Mouse (Mus musculus) CH12.LX (cell line): ENCODE measurements around the gene Ginm1. TPM values are rescaled to one million over a fixed set of nuclear protein-coding genes. Genes with fewer than 3 reads are reported as not detected.
A peak's percentile ranks its signal among the peaks of the same experiment; 100 is the strongest.

Source experiments
- DNase-seq: peaks from one replicate; pipeline ENCODE4 v3.0.0-alpha.2; 2013; ENCODE audit errors: extremely low read depth
- H3K27ac ChIP-seq: 2 replicates; pipeline ENCODE4 v1.5.1; 2012; ENCODE audit warnings: low read depth, mild to moderate bottlenecking, control low read depth, moderate library complexity; ENCODE audit not compliant: insufficient read depth
- H3K27me3 ChIP-seq: replicated peaks from 2 replicates; pipeline ENCODE3; 2012; ENCODE audit warnings: inconsistent platforms
- H3K36me3 ChIP-seq, 2 experiments: replicated peaks in 1 of 2; 2 replicates each; pipeline versions ENCODE3 to v1.6.1; 2012; ENCODE audit warnings: inconsistent platforms in 1 of 2, low read length in 1 of 2, mild to moderate bottlenecking in 1 of 2, mixed read lengths in 1 of 2, moderate library complexity in 1 of 2; ENCODE audit not compliant: control insufficient read depth in 1 of 2, insufficient read depth in 1 of 2
- H3K4me1 ChIP-seq, 2 experiments: 2 replicates each; pipeline ENCODE4 v1.6.1; 2012; ENCODE audit warnings: inconsistent platforms in 1 of 2, moderate library complexity in 1 of 2; ENCODE audit not compliant: insufficient read depth in 2 of 2, control insufficient read depth in 1 of 2
- H3K4me2 ChIP-seq: 2 replicates; pipeline ENCODE4 v1.6.1; 2012; ENCODE audit warnings: low read depth, mild to moderate bottlenecking, control low read depth; ENCODE audit not compliant: poor library complexity, insufficient read depth, severe bottlenecking
- H3K4me3 ChIP-seq, 3 experiments: fragments of 150-350 bp in 1 of 3; sonication (generic) in 1 of 3; replicated peaks in 1 of 3; 2 replicates each; pipeline versions ENCODE3 to v1.5.1; 2011 to 2012; ENCODE audit warnings: low read depth in 2 of 3, low read length in 2 of 3, mild to moderate bottlenecking in 2 of 3, moderate library complexity in 2 of 3, control low read depth in 1 of 3, improper control_type of control experiment in 1 of 3, inconsistent platforms in 1 of 3, mixed read lengths in 1 of 3; ENCODE audit not compliant: poor library complexity in 1 of 3
- H3K79me2 ChIP-seq: replicated peaks from 2 replicates; pipeline ENCODE4 v1.6.1; 2012; ENCODE audit warnings: mild to moderate bottlenecking, moderate library complexity; ENCODE audit not compliant: control insufficient read depth, poor library complexity, insufficient read depth, severe bottlenecking; ENCODE audit errors: extremely low read depth
- H3K9ac ChIP-seq: 2 replicates; pipeline ENCODE4 v1.6.1; 2012; ENCODE audit warnings: low read depth, mild to moderate bottlenecking, control low read depth, moderate library complexity; ENCODE audit not compliant: insufficient read depth
- H3K9me3 ChIP-seq: replicated peaks from 2 replicates; pipeline ENCODE3; 2012; ENCODE audit warnings: low read length, inconsistent platforms, mixed read lengths
- BHLHE40 ChIP-seq: IDR thresholded peaks from 2 replicates; pipeline ENCODE4 v1.6.1; 2011; ENCODE audit warnings: mild to moderate bottlenecking, low read depth, low read length, improper control_type of control experiment
- CHD1 ChIP-seq: IDR thresholded peaks from 2 replicates; pipeline ENCODE4 v1.6.1; 2012; ENCODE audit warnings: low read depth, low read length, improper control_type of control experiment, inconsistent platforms
- CHD2 ChIP-seq: IDR thresholded peaks from 2 replicates; pipeline ENCODE4 v1.6.1; 2011; ENCODE audit warnings: low read length, improper control_type of control experiment
- CTCF ChIP-seq, 2 experiments: IDR thresholded peaks in 1 of 2; conservative IDR thresholded peaks in 1 of 2; 2 replicates each; pipeline ENCODE4 v1.5.1; 2011 to 2012; ENCODE audit warnings: low read depth in 2 of 2, low read length in 2 of 2, improper control_type of control experiment in 1 of 2, inconsistent platforms in 1 of 2, mild to moderate bottlenecking in 1 of 2, moderate library complexity in 1 of 2
- E2F4 ChIP-seq: IDR thresholded peaks from 2 replicates; pipeline ENCODE4 v1.6.1; 2011; ENCODE audit warnings: low read depth, low read length, improper control_type of control experiment; ENCODE audit not compliant: insufficient replicate concordance
- ELF1 ChIP-seq: IDR thresholded peaks from 2 replicates; pipeline ENCODE4 v1.6.1; 2014; ENCODE audit warnings: low read depth, mild to moderate bottlenecking, inconsistent platforms, low read length, improper control_type of control experiment
- EP300 ChIP-seq: IDR thresholded peaks from 2 replicates; pipeline ENCODE4 v1.6.1; 2011; ENCODE audit warnings: low read length, improper control_type of control experiment
- ETS1 ChIP-seq: conservative IDR thresholded peaks from 2 replicates; pipeline ENCODE4 v1.6.1; 2012; ENCODE audit warnings: low read depth, mild to moderate bottlenecking, inconsistent platforms, low read length, improper control_type of control experiment, moderate library complexity
- GABPA ChIP-seq: IDR thresholded peaks from 2 replicates; pipeline ENCODE4 v1.6.1; 2012; ENCODE audit warnings: low read depth, low read length, improper control_type of control experiment, inconsistent platforms; ENCODE audit not compliant: insufficient replicate concordance
- HCFC1 ChIP-seq: IDR thresholded peaks from 2 replicates; pipeline ENCODE4 v1.6.1; 2012; ENCODE audit warnings: low read depth, mild to moderate bottlenecking, inconsistent platforms, low read length, improper control_type of control experiment
- IRF4 ChIP-seq: IDR thresholded peaks from 2 replicates; pipeline ENCODE4 v1.6.1; 2014; ENCODE audit warnings: low read depth, mild to moderate bottlenecking, inconsistent platforms, low read length, improper control_type of control experiment
- JUN ChIP-seq: IDR thresholded peaks from 2 replicates; pipeline ENCODE4 v1.6.1; 2011; ENCODE audit warnings: low read depth, mild to moderate bottlenecking, low read length, improper control_type of control experiment, moderate library complexity; ENCODE audit not compliant: insufficient read depth
- JUND ChIP-seq: conservative IDR thresholded peaks from 2 replicates; pipeline ENCODE4 v1.6.1; 2011; ENCODE audit warnings: low read depth, low read length, improper control_type of control experiment
- KAT2A ChIP-seq: IDR thresholded peaks from 2 replicates; pipeline ENCODE4 v1.6.1; 2012; ENCODE audit warnings: low read length, improper control_type of control experiment, inconsistent platforms; ENCODE audit not compliant: insufficient replicate concordance
- MAFK ChIP-seq: IDR thresholded peaks from 2 replicates; pipeline ENCODE4 v1.6.1; 2011; ENCODE audit warnings: low read length, improper control_type of control experiment; ENCODE audit not compliant: insufficient replicate concordance
- MAX ChIP-seq: IDR thresholded peaks from 2 replicates; pipeline ENCODE4 v1.6.1; 2011; ENCODE audit warnings: low read length, improper control_type of control experiment
- MAZ ChIP-seq: IDR thresholded peaks from 2 replicates; pipeline ENCODE4 v1.6.1; 2012; ENCODE audit warnings: low read depth, mild to moderate bottlenecking, inconsistent platforms, low read length, improper control_type of control experiment, moderate library complexity
- MEF2A ChIP-seq: IDR thresholded peaks from 2 replicates; pipeline ENCODE4 v1.6.1; 2014; ENCODE audit warnings: low read depth, mild to moderate bottlenecking, inconsistent platforms, low read length, improper control_type of control experiment, borderline replicate concordance
- MXI1 ChIP-seq: IDR thresholded peaks from 2 replicates; pipeline ENCODE4 v1.6.1; 2011; ENCODE audit warnings: mild to moderate bottlenecking, low read depth, low read length, improper control_type of control experiment
- MYC ChIP-seq: IDR thresholded peaks from 2 replicates; pipeline ENCODE4 v1.6.1; 2011; ENCODE audit warnings: low read depth, mild to moderate bottlenecking, improper control_type of control experiment, low read length
- NELFE ChIP-seq: IDR thresholded peaks from 2 replicates; pipeline ENCODE4 v1.6.1; 2011; ENCODE audit warnings: low read depth, low read length, improper control_type of control experiment
- NRF1 ChIP-seq: IDR thresholded peaks from 2 replicates; pipeline ENCODE4 v1.6.1; 2014; ENCODE audit warnings: low read depth, mild to moderate bottlenecking, inconsistent platforms, low read length, improper control_type of control experiment, moderate library complexity
- POLR2A ChIP-seq: IDR thresholded peaks from 2 replicates; pipeline ENCODE4 v1.6.1; 2011; ENCODE audit warnings: low read depth, mild to moderate bottlenecking, improper control_type of control experiment, low read length
- POLR2AphosphoS2 ChIP-seq: IDR thresholded peaks from 2 replicates; pipeline ENCODE4 v1.6.1; 2011; ENCODE audit warnings: low read depth, low read length, improper control_type of control experiment
- RAD21 ChIP-seq: IDR thresholded peaks from 2 replicates; pipeline ENCODE4 v1.6.1; 2011; ENCODE audit warnings: low read depth, mild to moderate bottlenecking, low read length, improper control_type of control experiment, moderate library complexity
- RCOR1 ChIP-seq: conservative IDR thresholded peaks from 2 replicates; pipeline ENCODE4 v1.6.1; 2012; ENCODE audit warnings: low read depth, mild to moderate bottlenecking, inconsistent platforms, low read length, improper control_type of control experiment
- SIN3A ChIP-seq: IDR thresholded peaks from 2 replicates; pipeline ENCODE4 v1.6.1; 2012; ENCODE audit warnings: low read length, improper control_type of control experiment, inconsistent platforms
- SMC3 ChIP-seq: IDR thresholded peaks from 2 replicates; pipeline ENCODE4 v1.6.1; 2011; ENCODE audit warnings: low read depth, low read length, improper control_type of control experiment
- TBP ChIP-seq: conservative IDR thresholded peaks from 2 replicates; pipeline ENCODE4 v1.6.1; 2011; ENCODE audit warnings: low read depth, low read length, improper control_type of control experiment
- USF1 ChIP-seq: IDR thresholded peaks from 2 replicates; pipeline ENCODE4 v1.6.1; 2014; ENCODE audit warnings: low read depth, mild to moderate bottlenecking, inconsistent platforms, low read length, improper control_type of control experiment
- USF2 ChIP-seq: conservative IDR thresholded peaks from 2 replicates; pipeline ENCODE4 v1.6.1; 2011; ENCODE audit warnings: low read depth, low read length, improper control_type of control experiment
- ZKSCAN1 ChIP-seq: IDR thresholded peaks from 2 replicates; pipeline ENCODE4 v1.6.1; 2012; ENCODE audit warnings: low read depth, inconsistent platforms, low read length, improper control_type of control experiment, borderline replicate concordance
- ZMIZ1 ChIP-seq: IDR thresholded peaks from 2 replicates; pipeline ENCODE4 v1.6.1; 2012; ENCODE audit warnings: low read depth, mild to moderate bottlenecking, inconsistent platforms, low read length, improper control_type of control experiment
- dilution Hi-C: fragments of 300-500 bp; cut with MboI; formaldehyde crosslinking; loops from 2 replicates; pipeline ENCODE4 v1.14.3; 2020; ENCODE audit warnings: low sequenced_read_pairs; ENCODE audit not compliant: extremely low pct_unique_long_range_greater_than_20kb, extremely low pct_ligation_motif_present
- in situ Hi-C: fragments of 300-500 bp; cut with MboI; formaldehyde crosslinking; loops from 3 replicates; pipeline ENCODE4 v1.14.3; 2019; ENCODE audit warnings: low sequenced_read_pairs, low pct_ligation_motif_present, low pct_unique_long_range_greater_than_20kb, mixed read lengths
- polyA plus RNA-seq: library from polyadenylated mRNA; unstranded; fragments of >175 nt; gene quantifications from 2 replicates; pipeline ENCODE4 v1.2.1, GENCODE M21; 2012; ENCODE audit warnings: low read depth; ENCODE audit not compliant: insufficient read length
- total RNA-seq, 2 experiments: library from RNA; depleted of rRNA; stranded (reverse); fragments of 300-350 nt in 1 of 2; fragments of >200 nt in 1 of 2; gene quantifications; 2 replicates each; pipeline ENCODE4 v1.2.3; 2012 to 2014

Gene Ginm1
- total and polyA plus RNA-seq, 3 experiments, result 11.7 to 38.2 (median 22.5) TPM

DNA sequence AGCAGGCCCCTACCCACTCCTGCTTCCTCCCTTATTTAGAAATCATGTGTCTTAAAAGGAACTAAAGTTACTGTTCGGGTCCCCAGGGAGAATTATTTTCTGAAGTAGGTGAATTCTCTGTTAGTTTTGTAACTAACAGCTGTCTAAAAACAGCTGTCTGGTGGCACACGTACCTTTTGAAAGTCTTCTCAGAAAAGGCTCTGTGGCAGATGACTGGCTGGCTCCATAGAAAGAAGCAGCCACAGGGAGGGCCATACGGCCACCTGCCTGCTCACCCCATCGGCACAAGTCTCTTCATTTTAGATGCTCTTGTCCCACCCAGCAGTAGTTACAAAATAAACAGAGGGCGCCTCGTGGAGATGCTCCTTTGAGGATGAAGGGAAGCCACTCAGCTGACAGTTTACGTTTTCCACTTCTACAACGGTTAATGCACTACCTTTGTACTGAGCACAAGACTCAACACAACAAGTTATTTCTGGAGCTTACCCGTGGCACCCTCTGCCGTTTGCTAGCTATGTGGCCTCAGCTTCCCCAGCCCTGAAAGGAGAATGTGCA lies 42.1 kb upstream of the Ginm1 start (continued):
- TF ChIP-seq MYC (no peak; the same call in 1 of the 2 replicates), GABPA (no peak), JUN (no peak), E2F4 (no peak), RAD21 (no peak; the same call in 1 of the 2 replicates), ELF1 (no peak; the same call in 1 of the 2 replicates), POLR2A (peak; percentile 23; the same call in 1 of the 2 replicates)

DNA sequence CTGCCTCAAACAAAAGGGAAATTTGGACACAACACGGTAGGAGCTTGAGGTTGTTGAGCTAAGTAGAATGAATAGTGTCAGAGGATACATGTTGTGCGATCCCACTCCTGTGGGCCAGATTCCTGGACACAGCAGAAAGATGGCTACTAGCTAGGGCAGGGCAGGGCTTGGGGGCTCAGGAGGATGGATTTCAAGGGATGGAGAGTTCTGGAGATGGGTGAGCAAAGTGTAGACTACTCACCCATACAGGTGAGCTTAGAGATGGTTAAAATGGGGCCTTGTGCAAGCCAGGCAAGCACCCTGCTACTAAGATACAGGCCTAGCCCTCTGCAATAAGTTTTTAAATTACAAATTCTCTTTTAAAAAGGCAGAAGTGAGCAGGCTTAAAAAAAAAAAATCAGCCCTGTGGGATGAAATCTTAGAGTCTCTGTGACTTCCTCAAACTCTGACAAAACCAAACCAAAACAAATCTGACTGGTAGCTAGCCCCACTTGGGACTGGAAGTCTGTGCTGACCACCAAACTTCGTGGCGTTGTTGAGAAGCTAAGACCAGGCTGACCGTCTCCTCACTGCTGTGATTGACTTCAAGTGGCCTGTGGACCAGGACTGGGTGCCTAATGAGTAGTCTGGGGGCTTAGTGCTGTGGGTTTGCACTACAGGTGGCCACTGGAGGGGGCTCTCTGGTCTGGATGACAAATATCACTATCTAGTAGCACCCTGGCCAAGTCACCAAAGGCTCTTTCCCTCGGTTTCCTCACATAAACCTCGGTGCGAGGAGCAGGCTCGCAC lies 40.9 kb upstream of the Ginm1 start:
- DNase-seq, result peak; percentile 65
- H3K4me3 ChIP-seq, result peak overlapping the region in 2 of 3 experiments; percentile 13 to 51
- peaks cover 40 to 63% of the 10 kb centered on the region in 2 experiments for H3K4me1 ChIP-seq
- TF ChIP-seq RAD21, result peak; percentile 65
- no peak for TF ChIP-seq MAFK
- TF ChIP-seq EP300, result no peak; the same call in 1 of the 2 replicates
- no peak; the same call in 1 of the 2 replicates for TF ChIP-seq HCFC1
- TF ChIP-seq MAX, result no peak; the same call in 1 of the 2 replicates
- TF ChIP-seq NRF1, result no peak
- TF ChIP-seq SMC3, result peak; percentile 57
- no peak for TF ChIP-seq ZKSCAN1
- no peak for TF ChIP-seq USF2
- no peak; the same call in none of the 2 replicates for TF ChIP-seq SIN3A
- peak; percentile 49; the same call in 1 of the 2 replicates for TF ChIP-seq MEF2A
- TF ChIP-seq IRF4, result no peak; the same call in 1 of the 2 replicates
- no peak for TF ChIP-seq CHD2
- no peak for TF ChIP-seq BHLHE40
- peak in 1 of 2 experiments; percentile 70; a peak in 2 of 4 replicates for TF ChIP-seq CTCF (conservative IDR thresholded peaks at IDR 0.05 in 1 of 2, IDR thresholded peaks at IDR 0.05 in 1 of 2; ENCODE audit: low read depth in 2 of 2, low read length in 2 of 2)
- TF ChIP-seq CHD1, result no peak; the same call in 1 of the 2 replicates
- TF ChIP-seq USF1, result no peak
- no peak for TF ChIP-seq RCOR1
- TF ChIP-seq MXI1, result no peak
- no peak for TF ChIP-seq E2F4
- TF ChIP-seq POLR2A, result 0 out of 2 replicates have a peak, but pooled peaks have one; percentile 19
- TF ChIP-seq JUND, result 0 out of 2 replicates have a peak, but pooled peaks have one; percentile 19
- TF ChIP-seq GABPA, result no peak
- no peak for TF ChIP-seq ELF1
- no peak for TF ChIP-seq TBP
- no peak for TF ChIP-seq POLR2AphosphoS2
- no peak for TF ChIP-seq MAZ
- TF ChIP-seq NELFE, result 0 out of 2 replicates have a peak, but pooled peaks have one; percentile 24
- no peak for TF ChIP-seq ETS1
- 0 out of 2 replicates have a peak, but pooled peaks have one; percentile 2 for TF ChIP-seq ZMIZ1
- TF ChIP-seq JUN, result no peak
- TF ChIP-seq KAT2A, result no peak

More for the DNA sequence above, 40.9 kb upstream of the Ginm1 start:
- Histone ChIP-seq H3K27me3 (no peaks in the 10 kb centered on the region), H3K27ac (peak overlapping the region; percentile 95), H3K9me3 (no peaks in the 10 kb centered on the region), H3K9ac (peak overlapping the region; percentile 84), H3K36me3 (peaks cover 0 to 9% of the 10 kb centered on the region in 2 experiments), H3K79me2 (no peaks in the 10 kb centered on the region), H3K4me2 (peak overlapping the region; percentile 96)
- in situ Hi-C loops, result loop anchor here (25.0 kb wide), 1 partner anchor 1129 kb away; no protein-coding TSS in a partner anchor
- dilution Hi-C loops, result no loop called here
